Mouse (Mus musculus) liver, postnatal 0 days (tissue): ENCODE data around the gene Pth2.

ENCODE experiments used
- CTCF ChIP-seq: sonication (generic); IDR thresholded peaks from 2 replicates; pipeline ENCODE4 v1.5.1; 2016; ENCODE audit warnings: antibody characterized with exemption, low read depth
- EP300 ChIP-seq: IDR thresholded peaks from 2 replicates; pipeline ENCODE4 v1.6.1; 2016; ENCODE audit warnings: antibody characterized with exemption, low read depth, mild to moderate bottlenecking

DNA sequence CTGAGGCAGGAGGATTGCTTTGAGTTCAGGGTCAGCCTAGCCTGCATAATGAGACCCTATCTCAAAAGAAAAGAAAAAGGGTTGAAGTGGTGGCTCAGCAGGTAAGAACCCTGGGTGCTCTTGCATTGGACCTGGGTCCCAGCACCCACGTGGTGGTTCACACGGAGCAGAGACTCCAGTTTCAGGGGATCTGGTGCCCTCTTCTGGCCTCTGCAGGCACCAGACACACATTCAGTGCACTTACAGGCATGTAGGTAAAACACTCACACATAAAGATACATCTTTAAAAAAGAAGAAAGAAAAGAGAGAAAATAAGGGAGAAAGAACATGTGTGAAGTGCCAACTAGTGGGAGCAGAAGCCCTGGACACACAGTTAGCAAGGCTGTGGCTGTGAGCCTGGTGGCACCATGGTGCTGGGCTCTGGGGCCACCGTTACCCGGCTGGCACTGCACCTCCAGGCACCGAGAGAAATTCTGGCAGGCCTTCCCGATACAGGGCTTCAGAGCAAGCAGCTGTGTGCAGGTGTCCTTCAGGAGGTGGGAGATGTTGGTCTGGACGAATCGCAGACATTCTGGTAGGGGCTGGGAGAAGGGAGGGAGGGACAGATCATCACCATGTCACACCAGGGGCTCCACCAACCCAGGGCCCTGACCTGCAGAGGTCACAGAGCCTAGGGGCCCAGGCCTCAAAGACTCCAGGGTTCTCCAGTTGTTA lies 47.2 kb upstream of the Pth2 start:
- TF ChIP-seq CTCF (peak; percentile 38), EP300 (no peak)
